Mouse (Mus musculus) G1E-ER4 (cell line): Measurements from ENCODE around the gene Dpy30. TPM values are rescaled to one million over a fixed set of nuclear protein-coding genes. Genes with fewer than 3 reads are reported as not detected.
A peak's percentile ranks its signal among the peaks of the same experiment; 100 is the strongest.

ENCODE experiments used
- GATA1 ChIP-seq: IDR thresholded peaks from one replicate; pipeline ENCODE4 v1.8.0; 2012; ENCODE audit warnings: low read length, inconsistent platforms
- polyA plus RNA-seq: library from polyadenylated mRNA; stranded (reverse); fragments of >175 nt; gene quantifications from 2 replicates; pipeline ENCODE4 v1.2.3, GENCODE M21; 2012

The Dpy30 gene
- polyA plus RNA-seq, 1 experiment = 101 TPM

- TF ChIP-seq GATA1 = no peak
Measured at GRCm38 (mm10) chr17:74271541-74272268, 52.0 kb downstream of the Dpy30 start.

DNA sequence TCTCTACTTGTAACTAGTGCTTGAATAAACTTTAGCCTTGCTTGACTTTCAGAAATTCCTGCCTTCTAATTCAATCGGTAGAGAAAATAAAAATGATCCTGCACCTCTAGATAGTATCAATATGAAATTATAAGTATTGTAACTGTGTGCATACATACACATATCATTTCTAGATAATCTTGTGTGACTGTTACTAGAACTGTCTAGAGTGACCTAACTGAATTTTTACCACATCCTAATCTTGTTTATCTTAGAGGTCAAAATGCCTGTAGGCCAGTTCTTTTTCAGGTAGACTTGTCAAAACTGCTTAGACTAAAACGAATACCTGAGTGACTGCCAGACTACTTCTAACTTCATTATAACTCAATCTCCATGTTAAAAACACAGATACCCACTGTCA is 53.5 kb downstream of the Dpy30 start:
- no peak for TF ChIP-seq GATA1

- peak; percentile 88 for TF ChIP-seq GATA1
Measured at GRCm38 (mm10) chr17:74267415-74268180, 56.1 kb downstream of the Dpy30 start.

GRCm38 (mm10) chr17:74265636-74266035 is 58.1 kb downstream of the Dpy30 start:
- TF ChIP-seq GATA1 = no peak

- no peak for TF ChIP-seq GATA1
Measured at GRCm38 (mm10) chr17:74265156-74265505, 58.6 kb downstream of the Dpy30 start.

DNA sequence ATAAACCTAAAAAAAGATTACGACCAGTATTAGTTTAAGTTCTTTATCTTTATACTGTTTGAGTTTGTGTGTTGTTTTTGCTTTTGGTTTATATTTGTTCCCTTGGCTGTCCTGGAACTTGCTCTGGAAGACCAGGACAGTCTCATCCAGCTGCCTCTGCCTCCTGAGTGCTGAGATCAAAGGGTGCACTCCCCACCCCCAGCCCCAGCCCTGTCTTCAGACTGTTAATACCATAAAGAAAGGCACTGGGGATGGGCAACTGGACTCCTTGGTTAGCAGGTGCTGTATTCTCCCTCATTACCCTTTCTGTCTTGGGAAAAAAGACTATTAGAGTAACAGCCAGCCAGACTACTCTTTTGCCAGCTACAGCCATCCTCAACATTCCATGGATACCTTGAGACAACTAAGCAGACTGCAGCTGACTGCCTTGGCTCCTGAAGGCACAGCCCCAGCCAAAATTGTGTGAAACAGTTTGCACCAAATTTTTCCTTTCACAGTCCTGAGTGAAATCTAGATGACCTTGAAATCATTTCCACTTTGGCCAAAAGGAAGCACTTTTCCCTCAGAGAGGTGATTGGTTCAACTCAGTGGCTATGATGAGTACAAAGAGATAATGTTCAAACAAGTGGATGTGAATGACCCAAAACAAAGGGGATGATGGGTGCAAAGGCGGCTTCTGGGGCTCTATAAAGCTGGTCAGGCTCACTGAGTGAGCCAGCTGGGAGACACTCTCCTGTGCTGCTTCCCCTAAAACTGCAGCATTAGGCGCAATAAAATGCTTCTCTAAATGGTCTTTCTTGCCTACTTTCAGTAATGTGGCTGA is 59.2 kb downstream of the Dpy30 start:
- no peak for TF ChIP-seq GATA1

DNA sequence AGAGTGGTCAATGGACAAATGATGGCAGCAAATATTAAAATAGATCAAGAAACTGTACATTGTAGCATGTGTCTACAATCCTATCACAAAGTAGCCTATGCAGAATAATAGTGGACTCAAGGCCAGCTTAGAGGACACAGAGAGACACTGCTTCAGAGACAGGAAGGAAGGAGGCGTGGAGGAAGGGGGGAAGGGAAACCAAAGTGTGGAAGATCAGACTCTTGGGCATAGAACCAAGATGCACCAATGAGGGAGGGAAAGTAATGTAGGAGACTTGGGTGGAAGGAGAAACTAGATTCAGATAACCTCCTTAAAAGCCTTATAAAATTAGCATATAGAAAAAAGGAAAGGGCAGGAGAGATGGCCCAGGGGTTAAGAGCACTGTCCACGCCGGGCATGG is 61.3 kb downstream of the Dpy30 start:
- TF ChIP-seq GATA1 = no peak

Other genes with a start within 250 kb of the Dpy30 start
- gene Memo1, start 28.4 kb downstream of the Dpy30 start, polyA plus RNA-seq = 58.1 and 91.0 TPM in 2 replicates
- gene Spast, start 15.0 kb upstream of the Dpy30 start, polyA plus RNA-seq = 11.4 and 14.7 TPM in 2 replicates
- gene Slc30a6, start 71.7 kb upstream of the Dpy30 start, polyA plus RNA-seq = 1.2 and 1.7 TPM in 2 replicates
- gene Nlrc4, start 135.2 kb upstream of the Dpy30 start, polyA plus RNA-seq = not detected in 2 replicates
- 14.4 and 16.8 TPM in 2 replicates for gene Yipf4, start 165.5 kb upstream of the Dpy30 start, polyA plus RNA-seq
- 18.7 and 36.7 TPM in 2 replicates for gene Birc6, start 204.4 kb upstream of the Dpy30 start, polyA plus RNA-seq